Mouse (Mus musculus): ENCODE measurements around the gene Gm8265. TPM values are rescaled to one million over a fixed set of nuclear protein-coding genes. Genes with fewer than 3 reads are reported as not detected.
"Not testable (repeated sequence)": the region's sequence is repeated elsewhere in the genome, so short reads cannot be mapped to it uniquely, and the experiment has no call there.

Gene Gm8265
- polyA plus RNA-seq (2012; ENCODE audit: insufficient read depth, insufficient read length, missing spikeins): not detected in 2 replicates

DNA sequence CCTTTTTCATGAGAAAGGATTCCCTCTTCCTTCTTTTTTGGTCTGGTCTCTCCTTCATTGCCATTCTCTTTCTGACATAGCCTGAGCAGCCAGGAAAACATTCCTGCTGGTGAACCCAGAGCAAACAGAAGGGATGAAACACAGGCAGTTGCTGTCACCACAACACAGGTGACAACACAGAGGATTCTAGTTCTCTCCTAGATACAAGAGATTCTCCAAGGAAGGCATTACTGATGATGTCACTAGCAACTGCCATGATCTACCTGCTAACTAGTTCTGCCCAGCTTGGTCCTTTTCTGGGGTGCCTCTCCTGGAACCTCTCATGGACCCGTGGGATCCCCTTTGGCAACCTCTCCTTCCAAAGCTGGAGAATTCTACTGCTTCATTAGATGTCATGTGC is at the start of gene Gm8265:
TSS of gene Gm8265 (minus strand) at position 101 of the 400 bp plus-strand sequence.
- H3K27ac ChIP-seq (replicated peaks; ENCODE audit: low read depth, low read length); H3K4me1 ChIP-seq (ENCODE audit: control insufficient read depth, insufficient read depth, insufficient read length, low read length); H3K4me3 ChIP-seq (ENCODE audit: insufficient read depth, low read depth, low read length): not testable (repeated sequence)

Other genes with a start within 250 kb of the Gm8265 start
- gene Gm3500, start 244.0 kb downstream of the Gm8265 start, polyA plus RNA-seq (2012; ENCODE audit: insufficient read depth, insufficient read length, missing spikeins): not detected in 2 replicates
- not detected in 2 replicates for gene Gm3194, start 177.6 kb downstream of the Gm8265 start, polyA plus RNA-seq (2012; ENCODE audit: insufficient read depth, insufficient read length, missing spikeins)
- gene Gm8246, start 155.2 kb downstream of the Gm8265 start, polyA plus RNA-seq (2012; ENCODE audit: insufficient read depth, insufficient read length, missing spikeins): not detected in 2 replicates
- not detected in 2 replicates for gene Gm3187, start 148.8 kb downstream of the Gm8265 start, polyA plus RNA-seq (2012; ENCODE audit: insufficient read depth, insufficient read length, missing spikeins)
- not detected in 2 replicates for gene Gm3488, start 131.4 kb downstream of the Gm8265 start, polyA plus RNA-seq (2012; ENCODE audit: insufficient read depth, insufficient read length, missing spikeins)
- not detected in 2 replicates for gene Gm3532, start 94.5 kb downstream of the Gm8265 start, polyA plus RNA-seq (2012; ENCODE audit: insufficient read depth, insufficient read length, missing spikeins)
- not detected in 2 replicates for gene Gm9603, start 54.4 kb upstream of the Gm8265 start, polyA plus RNA-seq (2012; ENCODE audit: insufficient read depth, insufficient read length, missing spikeins)
- gene Gm3373, start 108.5 kb upstream of the Gm8265 start, polyA plus RNA-seq (2012; ENCODE audit: insufficient read depth, insufficient read length, missing spikeins): not detected in 2 replicates
- gene Gm3383, start 175.0 kb upstream of the Gm8265 start, polyA plus RNA-seq (2012; ENCODE audit: insufficient read depth, insufficient read length, missing spikeins): not detected in 2 replicates
- not detected in 2 replicates for gene Gm3424, start 197.3 kb upstream of the Gm8265 start, polyA plus RNA-seq (2012; ENCODE audit: insufficient read depth, insufficient read length, missing spikeins)
- gene Gm8237, start 247.4 kb upstream of the Gm8265 start, polyA plus RNA-seq (2012; ENCODE audit: insufficient read depth, insufficient read length, missing spikeins): not detected in 2 replicates